Mouse (Mus musculus): ENCODE data around the gene Pole. TPM values are rescaled to one million over a fixed set of nuclear protein-coding genes. Genes with fewer than 3 reads are reported as not detected.

Gene Pole
- polyA plus RNA-seq (2015; fragmentation: Nextera tagmentation; extraction: Ambion mirVana), result 3.8 and 6.3 TPM in 2 replicates

GRCm38 (mm10) chr5:110285770-110286445 lies at the start of gene Pole, which contains the start of gene Pxmp2:
Gene Pole (plus strand): TSS chr5:110286306.
Gene Pxmp2 (minus strand): TSS chr5:110286186.

GRCm38 (mm10) chr5:110269141-110270101 lies 16.7 kb upstream of the Pole start, which contains the start of gene Pgam5:
Gene Pgam5 (minus strand): TSS chr5:110269913.

GRCm38 (mm10) chr5:110342648-110343284 lies 56.7 kb downstream of the Pole start, which contains the start of gene P2rx2:
Gene P2rx2 (minus strand): TSS chr5:110343212.

GRCm38 (mm10) chr5:110344524-110344923 lies 58.4 kb downstream of the Pole start, which contains the start of gene Lrcol1:
Gene Lrcol1 (plus strand): TSS chr5:110344730.

Other genes starting within 250 kb of the Pole start
- gene Gm17655, start 213.8 kb upstream of the Pole start, polyA plus RNA-seq (2015; fragmentation: Nextera tagmentation; extraction: Ambion mirVana), result 1.7 and 2.1 TPM in 2 replicates
- gene Gm35315, start 191.9 kb upstream of the Pole start, polyA plus RNA-seq (2015; fragmentation: Nextera tagmentation; extraction: Ambion mirVana), result 0.37 and 0.43 TPM in 2 replicates
- gene Plcxd1, start 186.3 kb upstream of the Pole start, polyA plus RNA-seq (2015; fragmentation: Nextera tagmentation; extraction: Ambion mirVana), result 0.47 and 0.60 TPM in 2 replicates
- 18.6 and 20.5 TPM in 2 replicates for gene Gtpbp6, start 178.1 kb upstream of the Pole start, polyA plus RNA-seq (2015; fragmentation: Nextera tagmentation; extraction: Ambion mirVana)
- gene Zfp605, start 176.2 kb upstream of the Pole start, polyA plus RNA-seq (2015; fragmentation: Nextera tagmentation; extraction: Ambion mirVana), result 2.1 and 2.5 TPM in 2 replicates
- 22.5 and 24.8 TPM in 2 replicates for gene Chfr, start 150.5 kb upstream of the Pole start, polyA plus RNA-seq (2015; fragmentation: Nextera tagmentation; extraction: Ambion mirVana)
- gene Golga3, start 109.6 kb upstream of the Pole start, polyA plus RNA-seq (2015; fragmentation: Nextera tagmentation; extraction: Ambion mirVana), result 13.4 and 16.5 TPM in 2 replicates
- gene Ankle2, start 55.3 kb upstream of the Pole start, polyA plus RNA-seq (2015; fragmentation: Nextera tagmentation; extraction: Ambion mirVana), result 15.9 and 16.1 TPM in 2 replicates
- gene Pgam5, start 16.4 kb upstream of the Pole start, polyA plus RNA-seq (2015; fragmentation: Nextera tagmentation; extraction: Ambion mirVana), result 30.4 and 30.5 TPM in 2 replicates
- gene Pxmp2, start 120 bp upstream of the Pole start, polyA plus RNA-seq (2015; fragmentation: Nextera tagmentation; extraction: Ambion mirVana), result 5.1 and 6.1 TPM in 2 replicates
- 0.26 and 0.74 TPM in 2 replicates for gene P2rx2, start 56.9 kb downstream of the Pole start, polyA plus RNA-seq (2015; fragmentation: Nextera tagmentation; extraction: Ambion mirVana)
- gene Lrcol1, start 58.4 kb downstream of the Pole start, polyA plus RNA-seq (2015; fragmentation: Nextera tagmentation; extraction: Ambion mirVana), result not detected in 2 replicates
- 7.6 and 8.0 TPM in 2 replicates for gene Fbrsl1, start 162.2 kb downstream of the Pole start, polyA plus RNA-seq (2015; fragmentation: Nextera tagmentation; extraction: Ambion mirVana)

All from urinary bladder, postnatal 0 days (tissue).